Mouse (Mus musculus): ENCODE data around the gene Klf7. TPM values are rescaled to one million over a fixed set of nuclear protein-coding genes. Genes with fewer than 3 reads are reported as not detected.
A peak's percentile ranks its signal among the peaks of the same experiment; 100 is the strongest.

The Klf7 gene
- polyA plus RNA-seq, 1 experiment from 2014 or later: 30.4 TPM

GRCm38 (mm10) chr1:64091591-64091990 lies 30.5 kb downstream of the Klf7 start:
- H3K27me3 ChIP-seq (ENCODE audit: control insufficient read depth, insufficient read depth, low read length): no peaks in the 10 kb centered on the region
- 86% methylated on average over 9 of the region's 9 CpGs for WGBS
- ATAC-seq (ENCODE audit: low FRiP score) (no peak), DNase-seq (ENCODE audit: low spot score, missing footprints) (no peak)
- H3K36me3 ChIP-seq (ENCODE audit: control insufficient read depth, insufficient read depth, low read length): no peaks in the 10 kb centered on the region
- H3K4me1 ChIP-seq (ENCODE audit: control insufficient read depth, insufficient read depth, low read length): peaks cover 7% of the 10 kb centered on the region; the same call in 1 of the 2 replicates
- H3K27ac ChIP-seq (ENCODE audit: low read depth, low read length): no peak overlapping the region
- no peak overlapping the region for H3K9ac ChIP-seq (ENCODE audit: low read length)
- no peaks in the 10 kb centered on the region for H3K9me3 ChIP-seq (ENCODE audit: control insufficient read depth, low read length)
- no peak overlapping the region for H3K4me2 ChIP-seq
- no peak overlapping the region for H3K4me3 ChIP-seq (ENCODE audit: low read depth, low read length)

- Histone ChIP-seq H3K4me2 (no peak overlapping the region), H3K27me3 (ENCODE audit: control insufficient read depth, insufficient read depth, low read length) (no peaks in the 10 kb centered on the region), H3K4me1 (ENCODE audit: control insufficient read depth, insufficient read depth, low read length) (peaks cover 7% of the 10 kb centered on the region; the same call in 1 of the 2 replicates), H3K4me3 (ENCODE audit: low read depth, low read length) (no peak overlapping the region), H3K27ac (ENCODE audit: low read depth, low read length) (no peak overlapping the region), H3K9ac (ENCODE audit: low read length) (no peak overlapping the region), H3K9me3 (ENCODE audit: control insufficient read depth, low read length) (no peaks in the 10 kb centered on the region), H3K36me3 (ENCODE audit: control insufficient read depth, insufficient read depth, low read length) (no peaks in the 10 kb centered on the region)
- 87% methylated on average over 5 of the region's 5 CpGs for WGBS
- ATAC-seq (ENCODE audit: low FRiP score) (no peak), DNase-seq (ENCODE audit: low spot score, missing footprints) (no peak)
Measured at GRCm38 (mm10) chr1:64090566-64090965, 31.5 kb downstream of the Klf7 start.

GRCm38 (mm10) chr1:64089691-64090090 lies 32.4 kb downstream of the Klf7 start:
- Histone ChIP-seq H3K27ac (ENCODE audit: low read depth, low read length) (no peak overlapping the region), H3K36me3 (ENCODE audit: control insufficient read depth, insufficient read depth, low read length) (no peaks in the 10 kb centered on the region), H3K9ac (ENCODE audit: low read length) (no peak overlapping the region), H3K4me3 (ENCODE audit: low read depth, low read length) (no peak overlapping the region), H3K4me1 (ENCODE audit: control insufficient read depth, insufficient read depth, low read length) (peaks cover 7% of the 10 kb centered on the region; the same call in 1 of the 2 replicates), H3K4me2 (no peak overlapping the region), H3K27me3 (ENCODE audit: control insufficient read depth, insufficient read depth, low read length) (no peaks in the 10 kb centered on the region), H3K9me3 (ENCODE audit: control insufficient read depth, low read length) (no peaks in the 10 kb centered on the region)
- 85% methylated on average over 1 of the region's 1 CpGs for WGBS
- ATAC-seq (ENCODE audit: low FRiP score) (no peak), DNase-seq (ENCODE audit: low spot score, missing footprints) (no peak)

DNA sequence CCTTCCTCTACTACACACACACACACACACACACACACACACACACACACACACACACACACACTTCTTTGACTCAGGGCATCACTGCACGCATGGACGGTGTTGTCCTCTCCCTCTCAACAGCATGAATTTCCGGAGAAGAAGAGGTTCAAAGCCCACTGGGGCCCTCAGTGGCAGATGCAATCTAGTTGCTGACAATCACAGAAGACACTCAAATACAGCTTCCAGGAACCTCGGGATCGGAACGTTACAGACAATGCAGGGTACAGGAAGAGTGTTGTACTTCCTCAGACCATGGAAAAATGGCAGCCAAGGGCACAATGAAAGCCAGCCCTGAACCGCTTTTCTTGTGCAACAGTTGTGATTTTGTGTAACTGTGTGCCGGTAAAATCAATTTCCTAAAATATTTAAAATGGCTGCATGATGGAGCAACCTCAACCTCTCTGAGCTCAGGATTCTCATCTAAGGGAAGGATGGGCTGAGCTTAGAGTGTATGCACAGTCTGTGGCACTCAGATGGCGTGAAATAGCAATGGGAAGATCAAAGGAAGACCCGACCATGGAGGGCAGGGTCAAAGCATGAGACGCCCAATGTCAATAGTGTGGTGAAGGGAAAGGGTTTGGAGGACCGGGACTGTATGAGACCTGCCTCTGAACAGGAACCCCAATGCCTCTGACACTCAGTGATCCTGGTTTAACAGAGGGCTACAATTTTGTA lies 33.3 kb downstream of the Klf7 start:
- Histone ChIP-seq H3K9me3 (ENCODE audit: control insufficient read depth, low read length) (no peaks in the 10 kb centered on the region), H3K36me3 (ENCODE audit: control insufficient read depth, insufficient read depth, low read length) (no peaks in the 10 kb centered on the region), H3K9ac (ENCODE audit: low read length) (no peak overlapping the region), H3K27ac (ENCODE audit: low read depth, low read length) (no peak overlapping the region), H3K27me3 (ENCODE audit: control insufficient read depth, insufficient read depth, low read length) (no peaks in the 10 kb centered on the region), H3K4me3 (ENCODE audit: low read depth, low read length) (no peak overlapping the region), H3K4me1 (ENCODE audit: control insufficient read depth, insufficient read depth, low read length) (peaks cover 7% of the 10 kb centered on the region; the same call in 1 of the 2 replicates), H3K4me2 (no peak overlapping the region)
- ATAC-seq (ENCODE audit: low FRiP score) (0 out of 2 replicates have a peak, but pooled peaks have one; percentile 33), DNase-seq (ENCODE audit: low spot score, missing footprints) (peak; percentile 89)
- WGBS: 79% methylated on average over 12 of the region's 12 CpGs

DNA sequence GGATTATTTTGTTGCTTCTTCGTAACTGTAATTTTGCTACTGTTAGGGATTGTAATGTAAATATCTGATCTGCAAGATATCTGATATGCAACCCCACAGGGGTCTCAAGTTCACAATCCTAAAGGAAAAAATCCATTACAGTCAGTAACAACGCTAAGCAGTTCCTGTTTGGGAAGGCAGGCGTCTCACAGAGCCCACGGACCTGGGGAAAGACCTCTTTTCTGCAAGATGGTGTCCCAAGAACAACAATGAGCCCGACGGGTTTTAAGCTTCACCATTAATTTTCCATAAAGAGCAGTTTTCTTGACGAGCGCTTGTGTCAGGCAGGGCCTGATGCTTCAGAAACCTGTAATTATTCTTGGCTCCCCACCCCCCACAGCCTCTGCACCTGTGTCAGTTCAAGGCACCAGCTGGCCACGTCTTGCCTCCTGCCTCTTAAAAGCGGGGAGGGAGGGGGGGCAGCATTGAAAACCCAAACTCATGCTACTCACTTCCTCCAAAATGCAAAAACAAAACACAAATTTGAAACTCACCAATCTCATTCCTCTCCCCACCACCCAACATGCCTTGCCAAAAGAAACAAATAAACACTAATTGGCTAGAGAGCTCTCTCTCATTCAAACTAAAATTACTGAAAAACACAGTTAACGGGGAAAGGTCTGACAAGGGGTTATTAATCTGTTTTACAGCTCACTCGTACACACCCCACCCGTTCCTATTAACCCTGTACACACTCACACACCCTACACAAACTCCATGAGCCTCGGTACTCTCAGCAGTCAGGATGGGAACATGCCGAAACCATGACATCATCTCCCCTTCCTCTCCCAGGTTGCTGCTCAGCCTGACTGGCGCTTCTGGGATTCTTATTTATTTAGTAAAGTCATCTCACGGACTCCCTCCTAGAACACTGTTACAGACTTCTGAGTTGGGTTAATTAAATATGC lies 34.2 kb downstream of the Klf7 start:
- peaks cover 7% of the 10 kb centered on the region; the same call in 1 of the 2 replicates for H3K4me1 ChIP-seq (ENCODE audit: control insufficient read depth, insufficient read depth, low read length)
- no peak overlapping the region for H3K4me2 ChIP-seq
- no peaks in the 10 kb centered on the region for H3K27me3 ChIP-seq (ENCODE audit: control insufficient read depth, insufficient read depth, low read length)
- H3K9ac ChIP-seq (ENCODE audit: low read length): no peak overlapping the region
- 57% methylated on average over 17 of the region's 17 CpGs for WGBS
- no peak overlapping the region for H3K4me3 ChIP-seq (ENCODE audit: low read depth, low read length)
- ATAC-seq (ENCODE audit: low FRiP score) (0 out of 2 replicates have a peak, but pooled peaks have one; percentile 66), DNase-seq (ENCODE audit: low spot score, missing footprints) (no peak)
- no peak overlapping the region for H3K27ac ChIP-seq (ENCODE audit: low read depth, low read length)
- H3K9me3 ChIP-seq (ENCODE audit: control insufficient read depth, low read length): no peaks in the 10 kb centered on the region
- H3K36me3 ChIP-seq (ENCODE audit: control insufficient read depth, insufficient read depth, low read length): no peaks in the 10 kb centered on the region

GRCm38 (mm10) chr1:64085875-64086274 lies 36.2 kb downstream of the Klf7 start:
- H3K27ac ChIP-seq (ENCODE audit: low read depth, low read length): no peak overlapping the region
- H3K4me1 ChIP-seq (ENCODE audit: control insufficient read depth, insufficient read depth, low read length): peaks cover 7% of the 10 kb centered on the region; the same call in 1 of the 2 replicates
- ATAC-seq (ENCODE audit: low FRiP score) (no peak), DNase-seq (ENCODE audit: low spot score, missing footprints) (no peak)
- 87% methylated on average over 4 of the region's 4 CpGs for WGBS
- H3K4me2 ChIP-seq: no peak overlapping the region
- no peaks in the 10 kb centered on the region for H3K36me3 ChIP-seq (ENCODE audit: control insufficient read depth, insufficient read depth, low read length)
- no peak overlapping the region for H3K4me3 ChIP-seq (ENCODE audit: low read depth, low read length)
- no peaks in the 10 kb centered on the region for H3K9me3 ChIP-seq (ENCODE audit: control insufficient read depth, low read length)
- H3K9ac ChIP-seq (ENCODE audit: low read length): no peak overlapping the region
- no peaks in the 10 kb centered on the region for H3K27me3 ChIP-seq (ENCODE audit: control insufficient read depth, insufficient read depth, low read length)

- Histone ChIP-seq H3K27ac (ENCODE audit: low read depth, low read length) (no peak overlapping the region), H3K9ac (ENCODE audit: low read length) (no peak overlapping the region), H3K27me3 (ENCODE audit: control insufficient read depth, insufficient read depth, low read length) (no peaks in the 10 kb centered on the region), H3K4me2 (no peak overlapping the region), H3K36me3 (ENCODE audit: control insufficient read depth, insufficient read depth, low read length) (no peaks in the 10 kb centered on the region), H3K4me1 (ENCODE audit: control insufficient read depth, insufficient read depth, low read length) (peaks cover 7% of the 10 kb centered on the region; the same call in 1 of the 2 replicates), H3K9me3 (ENCODE audit: control insufficient read depth, low read length) (no peaks in the 10 kb centered on the region), H3K4me3 (ENCODE audit: low read depth, low read length) (no peak overlapping the region)
- DNase-seq (ENCODE audit: low spot score, missing footprints): no peak
- no peak for ATAC-seq (ENCODE audit: low FRiP score)
- 93% methylated on average over 4 of the region's 4 CpGs for WGBS
Measured at GRCm38 (mm10) chr1:64085361-64085760, 36.7 kb downstream of the Klf7 start.

DNA sequence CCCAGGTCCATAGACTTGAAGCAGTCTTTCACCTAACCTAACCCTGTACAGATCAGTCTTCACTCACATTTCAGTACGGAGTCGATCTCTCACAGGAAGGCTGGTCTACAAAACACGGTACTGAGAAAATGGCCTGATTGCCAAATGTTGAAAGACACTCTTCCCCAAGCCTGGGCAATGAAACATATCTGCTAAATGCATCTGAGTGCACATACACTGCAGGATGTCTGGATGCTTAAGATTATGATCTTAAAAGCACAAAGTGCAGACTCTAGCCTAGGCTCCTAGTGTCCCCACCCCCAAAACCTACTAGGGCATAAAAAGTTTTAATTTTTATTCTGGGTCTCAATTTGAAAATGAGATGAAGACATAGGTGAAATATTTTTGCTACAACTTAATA lies 37.4 kb downstream of the Klf7 start:
- H3K4me2 ChIP-seq: no peak overlapping the region
- ATAC-seq (ENCODE audit: low FRiP score): no peak
- peaks cover 7% of the 10 kb centered on the region; the same call in 1 of the 2 replicates for H3K4me1 ChIP-seq (ENCODE audit: control insufficient read depth, insufficient read depth, low read length)
- no peak overlapping the region for H3K9ac ChIP-seq (ENCODE audit: low read length)
- 88% methylated on average over 3 of the region's 3 CpGs for WGBS
- H3K9me3 ChIP-seq (ENCODE audit: control insufficient read depth, low read length): no peaks in the 10 kb centered on the region
- no peaks in the 10 kb centered on the region for H3K27me3 ChIP-seq (ENCODE audit: control insufficient read depth, insufficient read depth, low read length)
- H3K4me3 ChIP-seq (ENCODE audit: low read depth, low read length): no peak overlapping the region
- H3K36me3 ChIP-seq (ENCODE audit: control insufficient read depth, insufficient read depth, low read length): no peaks in the 10 kb centered on the region
- H3K27ac ChIP-seq (ENCODE audit: low read depth, low read length): no peak overlapping the region
- DNase-seq (ENCODE audit: low spot score, missing footprints): no peak

DNA sequence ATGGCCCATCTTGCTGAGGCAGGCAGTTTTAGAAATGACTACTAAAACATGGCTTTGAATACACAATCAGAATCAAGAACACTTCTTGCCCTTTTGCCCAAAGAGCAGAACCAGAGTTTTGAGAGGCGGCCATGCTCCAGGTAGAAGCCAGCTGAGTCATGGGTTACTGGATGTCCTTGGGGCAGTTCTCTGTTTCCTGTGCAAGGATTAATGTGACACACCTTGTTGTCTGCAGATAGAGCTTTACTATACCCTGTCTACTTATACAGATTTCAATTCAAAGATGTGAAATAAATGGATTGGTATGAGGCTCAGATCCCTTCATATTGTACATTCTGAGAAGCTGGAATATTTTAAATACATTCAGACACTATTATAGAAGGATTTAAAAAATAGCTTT lies 40.3 kb downstream of the Klf7 start:
- ATAC-seq (ENCODE audit: low FRiP score): no peak
- H3K9ac ChIP-seq (ENCODE audit: low read length): no peak overlapping the region
- 0 out of 2 replicates have a peak, but pooled peaks cover 3% of the 10 kb centered on the region for H3K36me3 ChIP-seq (ENCODE audit: control insufficient read depth, insufficient read depth, low read length)
- no peak overlapping the region for H3K4me2 ChIP-seq
- WGBS: 91% methylated on average over 1 of the region's 1 CpGs
- DNase-seq (ENCODE audit: low spot score, missing footprints): no peak
- no peaks in the 10 kb centered on the region for H3K9me3 ChIP-seq (ENCODE audit: control insufficient read depth, low read length)
- no peak overlapping the region for H3K4me3 ChIP-seq (ENCODE audit: low read depth, low read length)
- no peak overlapping the region for H3K27ac ChIP-seq (ENCODE audit: low read depth, low read length)
- H3K27me3 ChIP-seq (ENCODE audit: control insufficient read depth, insufficient read depth, low read length): no peaks in the 10 kb centered on the region
- H3K4me1 ChIP-seq (ENCODE audit: control insufficient read depth, insufficient read depth, low read length): no peaks in the 10 kb centered on the region

All from midbrain, embryonic 11.5 days (tissue).